Mouse (Mus musculus): ENCODE results near the gene Phxr2. TPM values are rescaled to one million over a fixed set of nuclear protein-coding genes. Genes with fewer than 3 reads are reported as not detected.

Gene Phxr2
- polyA plus RNA-seq, 1 experiment: not detected

- no peak overlapping the region for H3K4me3 ChIP-seq (ENCODE audit: insufficient read depth, poor library complexity, severe bottlenecking)
- no peak for TF ChIP-seq MYOD1 (IDR thresholded peaks at IDR 0.05; ENCODE audit: control insufficient read depth, insufficient read length, low read depth)
- no peak for TF ChIP-seq MAX (IDR thresholded peaks at IDR 0.05)
- no peak for TF ChIP-seq FOSL1 (IDR thresholded peaks at IDR 0.05; ENCODE audit: insufficient read depth, low read length, poor library complexity, severe bottlenecking)
- TF ChIP-seq USF1 (IDR thresholded peaks at IDR 0.05; ENCODE audit: low read depth): no peak
- no peak for TF ChIP-seq CTCF (IDR thresholded peaks at IDR 0.05; ENCODE audit: control insufficient read depth, insufficient read depth, insufficient read length)
- TF ChIP-seq CEBPB (IDR thresholded peaks at IDR 0.05; ENCODE audit: low read depth): no peak
- no peak for TF ChIP-seq MYOG (IDR thresholded peaks at IDR 0.05; ENCODE audit: control insufficient read depth, extremely low read depth, insufficient read length)
- no peaks in the 10 kb centered on the region for H3K79me3 ChIP-seq (ENCODE audit: low read depth)
- H3K79me2 ChIP-seq (ENCODE audit: control insufficient read depth, insufficient read depth): no peaks in the 10 kb centered on the region
- no peaks in the 10 kb centered on the region for H3K36me3 ChIP-seq (ENCODE audit: control insufficient read depth, insufficient read depth)
- H3ac ChIP-seq (ENCODE audit: control insufficient read depth, insufficient read length, low read depth): no peak overlapping the region
- no peaks in the 10 kb centered on the region for H3K27me3 ChIP-seq (ENCODE audit: control insufficient read depth, insufficient read depth, insufficient read length)
Measured at GRCm38 (mm10) chr10:99078621-99079020, 47.5 kb downstream of the Phxr2 start.

DNA sequence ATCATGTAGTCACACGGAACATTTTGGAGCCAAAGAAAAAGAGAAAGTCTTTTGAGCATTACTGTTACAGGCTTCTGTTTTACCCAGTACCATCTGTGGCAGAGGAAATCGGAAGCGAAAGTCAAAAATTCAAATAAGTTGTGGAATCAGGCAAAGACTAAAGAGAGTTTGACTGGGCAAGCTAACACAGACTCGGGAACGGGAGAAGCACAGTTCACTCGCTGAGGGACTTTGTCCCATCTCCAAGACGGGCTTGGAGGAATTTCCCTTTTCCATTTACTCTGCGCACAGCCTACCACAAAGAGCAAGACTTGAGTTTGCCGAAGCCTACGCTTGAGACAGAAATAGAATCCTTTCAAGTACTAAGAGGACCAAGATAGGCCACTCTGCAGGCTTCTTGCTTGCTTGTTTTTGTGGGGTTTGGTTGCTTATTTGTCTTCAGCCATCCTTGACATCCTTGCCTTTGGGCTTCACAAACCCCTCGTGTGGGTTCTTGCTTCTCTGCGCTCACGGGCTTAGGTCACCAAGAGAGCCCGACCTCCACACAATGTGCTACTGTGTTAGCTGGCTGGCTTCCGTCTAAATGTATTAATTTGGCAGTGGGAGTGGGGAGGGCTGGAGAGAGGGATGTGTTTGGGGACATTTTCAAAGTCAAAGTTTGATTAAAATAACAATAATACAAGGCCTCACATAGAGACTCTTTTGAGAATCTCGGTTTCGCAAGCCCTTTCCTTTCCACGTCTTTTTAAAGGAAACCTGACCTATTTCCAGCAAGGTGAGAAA, 49.8 kb downstream of the Phxr2 start:
- no peaks in the 10 kb centered on the region for H3K27me3 ChIP-seq (ENCODE audit: control insufficient read depth, insufficient read depth, insufficient read length)
- H3K4me3 ChIP-seq (ENCODE audit: insufficient read depth, poor library complexity, severe bottlenecking): no peak overlapping the region
- TF ChIP-seq CEBPB (IDR thresholded peaks at IDR 0.05; ENCODE audit: low read depth) (no peak), MYOG (IDR thresholded peaks at IDR 0.05; ENCODE audit: control insufficient read depth, extremely low read depth, insufficient read length) (no peak), USF1 (IDR thresholded peaks at IDR 0.05; ENCODE audit: low read depth) (no peak), FOSL1 (IDR thresholded peaks at IDR 0.05; ENCODE audit: insufficient read depth, low read length, poor library complexity, severe bottlenecking) (no peak), MAX (IDR thresholded peaks at IDR 0.05) (no peak), CTCF (IDR thresholded peaks at IDR 0.05; ENCODE audit: control insufficient read depth, insufficient read depth, insufficient read length) (no peak), MYOD1 (IDR thresholded peaks at IDR 0.05; ENCODE audit: control insufficient read depth, insufficient read length, low read depth) (no peak)

More for the DNA sequence above, 49.8 kb downstream of the Phxr2 start:
- no peaks in the 10 kb centered on the region for H3K79me3 ChIP-seq (ENCODE audit: low read depth)
- no peaks in the 10 kb centered on the region for H3K79me2 ChIP-seq (ENCODE audit: control insufficient read depth, insufficient read depth)
- no peak overlapping the region for H3ac ChIP-seq (ENCODE audit: control insufficient read depth, insufficient read length, low read depth)
- H3K36me3 ChIP-seq (ENCODE audit: control insufficient read depth, insufficient read depth): no peaks in the 10 kb centered on the region

Other genes with a start within 250 kb of the Phxr2 start
- 18.2 TPM for gene Atp2b1, start 211.9 kb downstream of the Phxr2 start, polyA plus RNA-seq (2012; fragmentation: generic; extraction: Trizol)
- gene Poc1b, start 19.3 kb downstream of the Phxr2 start, polyA plus RNA-seq (2012; fragmentation: generic; extraction: Trizol): 10.5 TPM
- 3.6 TPM for gene Galnt4, start 18.2 kb downstream of the Phxr2 start, polyA plus RNA-seq (2012; fragmentation: generic; extraction: Trizol)
- gene Dusp6, start 136.9 kb upstream of the Phxr2 start, polyA plus RNA-seq (2012; fragmentation: generic; extraction: Trizol): 40.3 TPM

Measured in C2C12 (cell line).